ENCODE assay signal across 7 mouse cellular contexts in genomic region chr6:117880394-117880838, GRCm38 (mm10). TPM values are rescaled to one million over a fixed set of nuclear protein-coding genes. Genes with fewer than 3 reads are reported as not detected.
A peak's percentile ranks its signal among the peaks of the same experiment; 100 is the strongest.
DNase-seq lines count a peak whose midpoint lies in the region; ATAC-seq lines count a peak whose summit lies in the region.

No protein-coding gene starts in this region.

- H3K36me3 ChIP-seq in megakaryocyte, embryonic 14.5 days (replicated peaks; ENCODE audit: low read length): peaks cover 6% of the 10 kb centered on the region
- no peaks in the 10 kb centered on the region for H3K36me3 ChIP-seq in embryonic facial prominence, embryonic 15.5 days
- H3K36me3 ChIP-seq in limb, embryonic 10.5 days: no peaks in the 10 kb centered on the region
- no peaks in the 10 kb centered on the region for H3K36me3 ChIP-seq in stomach, embryonic 14.5 days (ENCODE audit: control insufficient read depth, insufficient read depth, low read length)

- H3K9ac ChIP-seq in embryonic facial prominence, embryonic 15.5 days: no peak overlapping the region
- peak overlapping the region; percentile 49 for H3K9ac ChIP-seq in stomach, embryonic 14.5 days (replicated peaks; ENCODE audit: low read depth, low read length)

- H3K4me3 ChIP-seq in megakaryocyte, embryonic 14.5 days (replicated peaks): peak overlapping the region; percentile 98
- H3K4me3 ChIP-seq in embryonic facial prominence, embryonic 15.5 days (replicated peaks): peak overlapping the region; percentile 56
- H3K4me3 ChIP-seq in limb, embryonic 10.5 days: peak overlapping the region; percentile 62
- peak overlapping the region; percentile 43 for H3K4me3 ChIP-seq in stomach, embryonic 14.5 days (ENCODE audit: low read depth, low read length)

- H3K9me3 ChIP-seq in megakaryocyte, embryonic 14.5 days: no peaks in the 10 kb centered on the region
- no peaks in the 10 kb centered on the region for H3K9me3 ChIP-seq in embryonic facial prominence, embryonic 15.5 days (replicated peaks)
- no peaks in the 10 kb centered on the region for H3K9me3 ChIP-seq in limb, embryonic 10.5 days (replicated peaks)
- no peaks in the 10 kb centered on the region for H3K9me3 ChIP-seq in stomach, embryonic 14.5 days (ENCODE audit: control insufficient read depth, low read depth, low read length)

- peak overlapping the region; percentile 68 for H3K4me2 ChIP-seq in embryonic facial prominence, embryonic 15.5 days (replicated peaks)
- H3K4me2 ChIP-seq in stomach, embryonic 14.5 days (replicated peaks; ENCODE audit: low read depth, low read length): peak overlapping the region; percentile 46

- H3K4me1 ChIP-seq in megakaryocyte, embryonic 14.5 days: peaks cover 56% of the 10 kb centered on the region
- peaks cover 8% of the 10 kb centered on the region; the same call in 1 of the 2 replicates for H3K4me1 ChIP-seq in embryonic facial prominence, embryonic 15.5 days
- H3K4me1 ChIP-seq in limb, embryonic 10.5 days: peaks cover 11% of the 10 kb centered on the region
- H3K4me1 ChIP-seq in stomach, embryonic 14.5 days (ENCODE audit: control insufficient read depth, insufficient read depth, low read length): 0 out of 2 replicates have a peak, but pooled peaks cover 7% of the 10 kb centered on the region

- no peak for DNase-seq in limb, embryonic 10.5 days (ENCODE audit: low spot score)
- no peak for DNase-seq in cerebellum, adult 9-10 months

- no peak for ATAC-seq in megakaryocyte, adult 5-6 weeks (ENCODE audit: poor library complexity, severe bottlenecking)
- ATAC-seq in embryonic facial prominence, embryonic 15.5 days (ENCODE audit: insufficient number of reproducible peaks, low FRiP score, low TSS enrichment, low read depth): no peak
- ATAC-seq in stomach, embryonic 14.5 days (ENCODE audit: insufficient number of reproducible peaks, insufficient read depth, low FRiP score, low read depth): no peak
- no peak for ATAC-seq in inflammation-experienced regulatory T-cells, adult 6 months

- H3K27ac ChIP-seq in embryonic facial prominence, embryonic 15.5 days (replicated peaks): peak overlapping the region; percentile 100
- peak overlapping the region; percentile 98 for H3K27ac ChIP-seq in limb, embryonic 10.5 days
- H3K27ac ChIP-seq in stomach, embryonic 14.5 days (ENCODE audit: low read length): peak overlapping the region; percentile 98

- H3K27me3 ChIP-seq in megakaryocyte, embryonic 14.5 days (replicated peaks): no peaks in the 10 kb centered on the region
- H3K27me3 ChIP-seq in embryonic facial prominence, embryonic 15.5 days: no peaks in the 10 kb centered on the region
- no peaks in the 10 kb centered on the region for H3K27me3 ChIP-seq in limb, embryonic 10.5 days (ENCODE audit: low read depth, poor library complexity, severe bottlenecking)
- no peaks in the 10 kb centered on the region for H3K27me3 ChIP-seq in stomach, embryonic 14.5 days (ENCODE audit: control insufficient read depth, insufficient read depth, low read length)

- 49% methylated on average over 3 of the region's 3 CpGs for WGBS in embryonic facial prominence, embryonic 15.5 days
- WGBS in limb, embryonic 10.5 days: 57% methylated on average over 3 of the region's 3 CpGs
- 27% methylated on average over 3 of the region's 3 CpGs for WGBS in stomach, embryonic 14.5 days

RNA-seq across cellular contexts. Expression of gene Zfp239, which starts 18.5 kb away (rescaled TPM):
- polyA plus RNA-seq in megakaryocyte, embryonic 14.5 days (2012; ENCODE audit: insufficient read depth, low replicate concordance): 1.3 TPM in 1 of 2 replicates, not detected in the other
- total RNA-seq in megakaryocyte, adult 5-6 weeks (2015): 0.40 and 0.43 TPM in 2 replicates
- total RNA-seq in megakaryocyte, adult 5-6 weeks (2017): not detected in 2 replicates
- polyA plus RNA-seq in embryonic facial prominence, embryonic 15.5 days (2015; fragmentation: Nextera tagmentation; extraction: Ambion mirVana): 7.6 and 9.8 TPM in 2 replicates
- polyA plus RNA-seq in limb, embryonic 10.5 days (2016; fragmentation: Nextera tagmentation; extraction: Ambion mirVana): 14.6 and 17.3 TPM in 2 replicates
- polyA plus RNA-seq in stomach, embryonic 14.5 days (2014; fragmentation: Nextera tagmentation; extraction: Ambion mirVana): 7.1 and 7.6 TPM in 2 replicates
- 1 to 10 TPM; 4.5 to 6.2 (median 4.9) TPM for polyA plus RNA-seq in inflammation-experienced regulatory T-cells, adult 6 months (2017; shearing (Covaris generic))

RNA-seq across cellular contexts. Expression of gene Hnrnpf, which starts 19.7 kb away (rescaled TPM):
- 36.3 and 112 TPM in 2 replicates for polyA plus RNA-seq in megakaryocyte, embryonic 14.5 days (2012; ENCODE audit: insufficient read depth, low replicate concordance)
- total RNA-seq in megakaryocyte, adult 5-6 weeks (2015): 648 and 668 TPM in 2 replicates
- total RNA-seq in megakaryocyte, adult 5-6 weeks (2017): 1,188 and 1,238 TPM in 2 replicates
- 585 and 603 TPM in 2 replicates for polyA plus RNA-seq in embryonic facial prominence, embryonic 15.5 days (2015; fragmentation: Nextera tagmentation; extraction: Ambion mirVana)
- polyA plus RNA-seq in limb, embryonic 10.5 days (2016; fragmentation: Nextera tagmentation; extraction: Ambion mirVana): 907 and 916 TPM in 2 replicates
- polyA plus RNA-seq in stomach, embryonic 14.5 days (2014; fragmentation: Nextera tagmentation; extraction: Ambion mirVana): 685 and 701 TPM in 2 replicates
- polyA plus RNA-seq in inflammation-experienced regulatory T-cells, adult 6 months (2017; shearing (Covaris generic)): 1,000 to 10,000 TPM in 1 of 3 experiments, 100 to 1,000 TPM in 2; 776 to 1,009 (median 841) TPM

RNA-seq across cellular contexts. Expression of gene Zfp637, which starts 39.4 kb away (rescaled TPM):
- polyA plus RNA-seq in megakaryocyte, embryonic 14.5 days (2012; ENCODE audit: insufficient read depth, low replicate concordance): 3.1 and 9.3 TPM in 2 replicates
- total RNA-seq in megakaryocyte, adult 5-6 weeks (2015): 15.5 and 17.3 TPM in 2 replicates
- total RNA-seq in megakaryocyte, adult 5-6 weeks (2017): 13.4 and 14.1 TPM in 2 replicates
- polyA plus RNA-seq in embryonic facial prominence, embryonic 15.5 days (2015; fragmentation: Nextera tagmentation; extraction: Ambion mirVana): 123 TPM in 2 replicates
- polyA plus RNA-seq in limb, embryonic 10.5 days (2016; fragmentation: Nextera tagmentation; extraction: Ambion mirVana): 99.2 and 128 TPM in 2 replicates
- polyA plus RNA-seq in stomach, embryonic 14.5 days (2014; fragmentation: Nextera tagmentation; extraction: Ambion mirVana): 126 and 141 TPM in 2 replicates
- polyA plus RNA-seq in inflammation-experienced regulatory T-cells, adult 6 months (2017; shearing (Covaris generic)): 10 to 100 TPM; 26.8 to 35.7 (median 33.1) TPM

RNA-seq across cellular contexts. Expression of gene Fxyd4, which starts 57.1 kb away (rescaled TPM):
- not detected in 2 replicates for polyA plus RNA-seq in megakaryocyte, embryonic 14.5 days (2012; ENCODE audit: insufficient read depth, low replicate concordance)
- total RNA-seq in megakaryocyte, adult 5-6 weeks (2015): not detected in 2 replicates
- not detected in 2 replicates for total RNA-seq in megakaryocyte, adult 5-6 weeks (2017)
- 3.4 and 4.4 TPM in 2 replicates for polyA plus RNA-seq in embryonic facial prominence, embryonic 15.5 days (2015; fragmentation: Nextera tagmentation; extraction: Ambion mirVana)
- 3.4 and 3.6 TPM in 2 replicates for polyA plus RNA-seq in limb, embryonic 10.5 days (2016; fragmentation: Nextera tagmentation; extraction: Ambion mirVana)
- 4.4 and 5.0 TPM in 2 replicates for polyA plus RNA-seq in stomach, embryonic 14.5 days (2014; fragmentation: Nextera tagmentation; extraction: Ambion mirVana)
- 10 to 100 TPM in 2 of 3 experiments, 1 to 10 TPM in 1; 6.1 to 16.1 (median 10.9) TPM for polyA plus RNA-seq in inflammation-experienced regulatory T-cells, adult 6 months (2017; shearing (Covaris generic))

Comparison
In these comparisons a context has a peak if more than half of its experiments do, and no peak if none do; other contexts are left out.
1. H3K4me3 ChIP-seq: peak in every context shown above with its lines; median percentile 98 in megakaryocyte, embryonic 14.5 days; 62 in limb, embryonic 10.5 days; 56 in embryonic facial prominence, embryonic 15.5 days; 43 in stomach, embryonic 14.5 days.